ENCODE assay signal across 9 mouse cellular contexts in the genomic region with DNA sequence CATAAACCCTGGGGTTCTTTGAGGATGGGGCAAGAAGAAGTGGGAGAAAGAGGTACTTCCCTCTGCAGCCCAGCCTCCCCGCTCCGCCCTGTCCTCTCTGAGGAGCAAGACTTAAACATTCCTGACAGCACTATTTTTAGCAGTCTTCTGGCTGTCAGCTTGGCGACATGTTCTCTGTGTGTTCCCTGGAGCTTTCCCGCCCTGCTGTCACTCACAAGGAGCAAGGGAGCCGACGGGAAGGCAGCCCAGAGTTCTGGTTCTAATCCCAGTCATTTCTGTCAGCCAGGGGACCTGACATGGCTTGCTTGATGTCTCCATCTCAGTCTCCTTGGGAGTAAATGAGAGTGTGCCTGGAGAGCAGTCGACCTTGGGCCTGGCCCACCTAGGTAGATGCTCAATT. TPM values are rescaled to one million over a fixed set of nuclear protein-coding genes. Genes with fewer than 3 reads are reported as not detected.
DNase-seq lines count a peak whose midpoint lies in the region; ATAC-seq lines count a peak whose summit lies in the region.
"Had no signal": no experiment of that assay in that cellular context is flagged by ENCODE, and none has a peak within 500 bp of the region (broad histone marks: within the 10 kb centered on the region; RNA-seq: fewer than 3 reads in every experiment).

No protein-coding gene starts in this region.

- no peaks in the 10 kb centered on the region for H3K36me3 ChIP-seq in embryonic facial prominence, embryonic 14.5 days (ENCODE audit: control insufficient read depth, insufficient read depth, low read length)
- H3K36me3 ChIP-seq in heart, embryonic 15.5 days = no peaks in the 10 kb centered on the region
- H3K36me3 ChIP-seq: hindbrain, embryonic 15.5 days had no signal

- H3K4me2 ChIP-seq in embryonic facial prominence, embryonic 14.5 days (ENCODE audit: low read depth, low read length) = no peak overlapping the region
- 0 out of 2 replicates have a peak overlapping the region, but pooled peaks have one; percentile 12 for H3K4me2 ChIP-seq in heart, embryonic 15.5 days
- H3K4me2 ChIP-seq: hindbrain, embryonic 15.5 days had no signal

- no peak for ATAC-seq in embryonic facial prominence, embryonic 14.5 days (ENCODE audit: low read depth)
- peak; percentile 82 for ATAC-seq in heart, embryonic 15.5 days (replicated peaks; ENCODE audit: insufficient number of reproducible peaks, insufficient read depth, low FRiP score, low read depth)
- no peak for ATAC-seq in megakaryocyte, adult 5-6 weeks (ENCODE audit: poor library complexity, severe bottlenecking)

- no peaks in the 10 kb centered on the region for H3K9me3 ChIP-seq in embryonic facial prominence, embryonic 14.5 days (ENCODE audit: control insufficient read depth, low read length)
- no peaks in the 10 kb centered on the region for H3K9me3 ChIP-seq in heart, embryonic 15.5 days (replicated peaks)
- H3K9me3 ChIP-seq: hindbrain, embryonic 15.5 days had no signal

- no peaks in the 10 kb centered on the region for H3K27me3 ChIP-seq in embryonic facial prominence, embryonic 14.5 days (replicated peaks; ENCODE audit: control insufficient read depth, insufficient read depth, low read length)
- H3K27me3 ChIP-seq in heart, embryonic 15.5 days = no peaks in the 10 kb centered on the region
- H3K27me3 ChIP-seq: hindbrain, embryonic 15.5 days had no signal

- no peak overlapping the region for H3K27ac ChIP-seq in embryonic facial prominence, embryonic 14.5 days (replicated peaks; ENCODE audit: low read depth, low read length)
- peak overlapping the region; percentile 79 for H3K27ac ChIP-seq in heart, embryonic 15.5 days
- H3K27ac ChIP-seq: hindbrain, embryonic 15.5 days had no signal

- H3K4me3 ChIP-seq in embryonic facial prominence, embryonic 14.5 days (ENCODE audit: low read depth, low read length) = no peak overlapping the region
- H3K4me3 ChIP-seq in heart, embryonic 15.5 days = no peak overlapping the region
- H3K4me3 ChIP-seq: hindbrain, embryonic 15.5 days had no signal

- peak; percentile 7 for DNase-seq in left cerebral cortex, adult 11 months (ENCODE audit: low spot score)
- DNase-seq in left cerebral cortex, adult 18-20 months (ENCODE audit: low spot score in 2 of 2) = no peak
- DNase-seq in embryonic facial prominence, embryonic 14.5 days (ENCODE audit: low spot score) = peak; percentile 55
- peak; percentile 52 for DNase-seq in lung, postnatal 36 days
- no peak for DNase-seq in B cell, adult 2 months

- H3K9ac ChIP-seq in embryonic facial prominence, embryonic 14.5 days (ENCODE audit: low read depth, low read length) = no peak overlapping the region
- H3K9ac ChIP-seq in heart, embryonic 15.5 days = no peak overlapping the region
- H3K9ac ChIP-seq: hindbrain, embryonic 15.5 days had no signal

- WGBS in embryonic facial prominence, embryonic 14.5 days = 30% methylated on average over 7 of the region's 7 CpGs
- WGBS in heart, embryonic 15.5 days = 17% methylated on average over 7 of the region's 7 CpGs

- H3K4me1 ChIP-seq in embryonic facial prominence, embryonic 14.5 days (ENCODE audit: control insufficient read depth, insufficient read depth, low read length) = no peaks in the 10 kb centered on the region
- peaks cover 18% of the 10 kb centered on the region for H3K4me1 ChIP-seq in heart, embryonic 15.5 days (replicated peaks)

RNA-seq across cellular contexts. Expression of gene Plb1, which starts 40.0 kb away (rescaled TPM):
- total RNA-seq in left cerebral cortex, adult 18-20 months (2021) = under 1 TPM; 0.61 to 1.00 TPM
- polyA plus RNA-seq in embryonic facial prominence, embryonic 14.5 days (2014; fragmentation: Nextera tagmentation; extraction: Ambion mirVana) = 1.5 and 2.4 TPM in 2 replicates
- polyA plus RNA-seq in heart, embryonic 15.5 days (2015; fragmentation: Nextera tagmentation; extraction: Ambion mirVana) = 2.3 and 3.3 TPM in 2 replicates
- not detected in 2 replicates for total RNA-seq in megakaryocyte, adult 5-6 weeks (2015)
- not detected in 2 replicates for total RNA-seq in megakaryocyte, adult 5-6 weeks (2017)
- polyA plus RNA-seq: embryonic facial prominence, embryonic 11.5 days; hindbrain, embryonic 15.5 days had no signal

Comparison
In these comparisons a context has a peak if more than half of its experiments do, and no peak if none do; other contexts are left out.
1. DNase-seq: peak in left cerebral cortex, adult 11 months (single experiment), embryonic facial prominence, embryonic 14.5 days (single experiment) and lung, postnatal 36 days (single experiment); none in left cerebral cortex, adult 18-20 months (0 of 2) and B cell, adult 2 months (0 of 2).